Mouse (Mus musculus) erythroblast, embryonic 14.5 days (primary cell): Measurements from ENCODE around the gene Mx1. TPM values are rescaled to one million over a fixed set of nuclear protein-coding genes. Genes with fewer than 3 reads are reported as not detected.

Experiments used
- H3K27me3 ChIP-seq: 2 replicates; pipeline ENCODE4 v1.6.1; 2012; ENCODE audit warnings: inconsistent platforms; ENCODE audit not compliant: control insufficient read depth
- H3K36me3 ChIP-seq: 2 replicates; pipeline ENCODE4 v1.6.1; 2012; ENCODE audit warnings: mild to moderate bottlenecking, inconsistent platforms; ENCODE audit not compliant: control insufficient read depth
- H3K4me1 ChIP-seq: 2 replicates; pipeline ENCODE4 v1.6.1; 2012; ENCODE audit warnings: inconsistent platforms; ENCODE audit not compliant: control insufficient read depth
- H3K4me3 ChIP-seq: replicated peaks from 2 replicates; pipeline ENCODE3; 2012; ENCODE audit warnings: moderate library complexity, mild to moderate bottlenecking, inconsistent platforms
- H3K9me3 ChIP-seq: 2 replicates; pipeline ENCODE4 v1.6.1; 2012; ENCODE audit warnings: low read length, inconsistent platforms, mixed read lengths; ENCODE audit not compliant: control insufficient read depth
- GATA1 ChIP-seq: IDR thresholded peaks from 2 replicates; pipeline ENCODE4 v1.6.1; 2012; ENCODE audit warnings: low read length, inconsistent platforms, mixed read lengths
- TAL1 ChIP-seq: IDR thresholded peaks from 3 replicates; pipeline ENCODE4 v1.6.1; 2012; ENCODE audit warnings: low read length, inconsistent platforms, mixed read lengths
- polyA plus RNA-seq: library from polyadenylated mRNA; stranded (reverse); fragments of >175 nt; gene quantifications from 2 replicates; pipeline ENCODE4 v1.2.3, GENCODE M21; 2012

Gene Mx1
- polyA plus RNA-seq, 1 experiment = not detected

GRCm38 (mm10) chr16:97461271-97461670 is 1.4 kb downstream of the Mx1 start:
- Histone ChIP-seq H3K4me3 (no peak overlapping the region), H3K4me1 (no peaks in the 10 kb centered on the region), H3K27me3 (no peaks in the 10 kb centered on the region), H3K9me3 (no peaks in the 10 kb centered on the region; the same call in 1 of the 2 replicates), H3K36me3 (no peaks in the 10 kb centered on the region)
- TF ChIP-seq TAL1 (no peak), GATA1 (no peak)

GRCm38 (mm10) chr16:97459831-97460230 is 2.9 kb downstream of the Mx1 start:
- H3K36me3 ChIP-seq = no peaks in the 10 kb centered on the region
- TF ChIP-seq GATA1 (no peak), TAL1 (no peak)

GRCm38 (mm10) chr16:97447386-97447785 is 15.3 kb downstream of the Mx1 start:
- Histone ChIP-seq H3K36me3 (no peaks in the 10 kb centered on the region), H3K27me3 (no peaks in the 10 kb centered on the region), H3K4me1 (no peaks in the 10 kb centered on the region), H3K9me3 (no peaks in the 10 kb centered on the region), H3K4me3 (no peak overlapping the region)
- no peak for TF ChIP-seq TAL1
- TF ChIP-seq GATA1 = no peak

More at GRCm38 (mm10) chr16:97459831-97460230, 2.9 kb downstream of the Mx1 start:
- Histone ChIP-seq H3K27me3 (no peaks in the 10 kb centered on the region), H3K4me3 (no peak overlapping the region), H3K9me3 (no peaks in the 10 kb centered on the region; the same call in 1 of the 2 replicates), H3K4me1 (no peaks in the 10 kb centered on the region)

GRCm38 (mm10) chr16:97443670-97444263 is 18.9 kb downstream of the Mx1 start:
- TF ChIP-seq GATA1 (no peak), TAL1 (no peak)
- Histone ChIP-seq H3K36me3 (no peaks in the 10 kb centered on the region), H3K27me3 (no peaks in the 10 kb centered on the region), H3K4me1 (no peaks in the 10 kb centered on the region), H3K4me3 (no peak overlapping the region), H3K9me3 (no peaks in the 10 kb centered on the region)

- Histone ChIP-seq H3K9me3 (no peaks in the 10 kb centered on the region), H3K27me3 (no peaks in the 10 kb centered on the region), H3K4me3 (no peak overlapping the region), H3K4me1 (no peaks in the 10 kb centered on the region), H3K36me3 (no peaks in the 10 kb centered on the region)
- TF ChIP-seq GATA1 (no peak), TAL1 (no peak)
Measured at GRCm38 (mm10) chr16:97441967-97442366, 20.7 kb downstream of the Mx1 start.

- Histone ChIP-seq H3K36me3 (no peaks in the 10 kb centered on the region), H3K4me3 (no peak overlapping the region), H3K27me3 (no peaks in the 10 kb centered on the region), H3K4me1 (no peaks in the 10 kb centered on the region), H3K9me3 (no peaks in the 10 kb centered on the region)
- TF ChIP-seq GATA1 (no peak), TAL1 (no peak)
Measured at GRCm38 (mm10) chr16:97438191-97438590, 24.5 kb downstream of the Mx1 start.

- no peak for TF ChIP-seq TAL1
- TF ChIP-seq GATA1 = no peak
- no peaks in the 10 kb centered on the region for H3K36me3 ChIP-seq
- H3K4me3 ChIP-seq = no peak overlapping the region
Measured at GRCm38 (mm10) chr16:97437448-97438056, 25.2 kb downstream of the Mx1 start.

GRCm38 (mm10) chr16:97434206-97434605 is 28.5 kb downstream of the Mx1 start:
- TF ChIP-seq GATA1 (no peak), TAL1 (no peak)
- Histone ChIP-seq H3K9me3 (no peaks in the 10 kb centered on the region), H3K27me3 (no peaks in the 10 kb centered on the region), H3K4me3 (no peak overlapping the region), H3K4me1 (no peaks in the 10 kb centered on the region), H3K36me3 (no peaks in the 10 kb centered on the region)

More at GRCm38 (mm10) chr16:97437448-97438056, 25.2 kb downstream of the Mx1 start:
- H3K4me1 ChIP-seq = no peaks in the 10 kb centered on the region
- no peaks in the 10 kb centered on the region for H3K27me3 ChIP-seq
- no peaks in the 10 kb centered on the region for H3K9me3 ChIP-seq

- no peaks in the 10 kb centered on the region for H3K4me1 ChIP-seq
- no peak overlapping the region for H3K4me3 ChIP-seq
- H3K27me3 ChIP-seq = no peaks in the 10 kb centered on the region
- H3K36me3 ChIP-seq = no peaks in the 10 kb centered on the region
- H3K9me3 ChIP-seq = no peaks in the 10 kb centered on the region
- TF ChIP-seq GATA1 (no peak), TAL1 (no peak)
Measured at GRCm38 (mm10) chr16:97431328-97431727, 31.4 kb downstream of the Mx1 start.

- Histone ChIP-seq H3K4me1 (no peaks in the 10 kb centered on the region), H3K36me3 (no peaks in the 10 kb centered on the region), H3K27me3 (no peaks in the 10 kb centered on the region), H3K4me3 (no peak overlapping the region), H3K9me3 (no peaks in the 10 kb centered on the region)
- TF ChIP-seq GATA1 = no peak
- TF ChIP-seq TAL1 = no peak
Measured at GRCm38 (mm10) chr16:97430091-97430490, 32.6 kb downstream of the Mx1 start.
